Mouse (Mus musculus) liver, embryonic 14.5 days (tissue): ENCODE results near the gene Nbas. TPM values are rescaled to one million over a fixed set of nuclear protein-coding genes. Genes with fewer than 3 reads are reported as not detected.
A peak's percentile ranks its signal among the peaks of the same experiment; 100 is the strongest.

Source experiments
- ATAC-seq: fragments of 200-750 bp; cut with Nextera tagmentation; 2 replicates; pipeline ENCODE4 v1.8.0; 2017; ENCODE audit warnings: moderate number of reproducible peaks, mild to moderate bottlenecking, moderate library complexity; ENCODE audit not compliant: insufficient read depth
- DNase-seq, 3 experiments: peaks; one replicate each; pipeline ENCODE4 v3.0.0-alpha.2; 2012 to 2013; ENCODE audit warnings: low read depth in 3 of 3, low spot score in 3 of 3
- H3K27ac ChIP-seq: fragments of 300-500 bp; sonication (generic); 2 replicates; pipeline ENCODE4 v1.5.1; 2014; ENCODE audit warnings: moderate library complexity, mild to moderate bottlenecking, control low read depth, inconsistent platforms
- H3K27me3 ChIP-seq: fragments of 300-500 bp; sonication (generic); 2 replicates; pipeline ENCODE4 v1.6.1; 2014; ENCODE audit warnings: mild to moderate bottlenecking, low read length, moderate library complexity; ENCODE audit not compliant: control insufficient read depth, insufficient read depth
- H3K36me3 ChIP-seq: fragments of 300-500 bp; sonication (generic); replicated peaks from 2 replicates; pipeline ENCODE4 v1.6.1; 2014; ENCODE audit warnings: low read depth; ENCODE audit not compliant: control insufficient read depth, insufficient read depth
- H3K4me1 ChIP-seq, 2 experiments: fragments of 200-500 bp in 1 of 2; fragments of 300-500 bp in 1 of 2; sonication (generic) in 1 of 2; replicated peaks; 2 replicates each; pipeline ENCODE4 v1.6.1; 2012 to 2014; ENCODE audit warnings: antibody characterized with exemption in 1 of 2, inconsistent platforms in 1 of 2, low read length in 1 of 2; ENCODE audit not compliant: control insufficient read depth in 2 of 2, insufficient read depth in 2 of 2
- H3K4me2 ChIP-seq: fragments of 300-500 bp; sonication (generic); 2 replicates; pipeline ENCODE4 v1.6.1; 2014; ENCODE audit warnings: low read depth, mild to moderate bottlenecking, control low read depth, moderate library complexity
- H3K4me3 ChIP-seq, 2 experiments: fragments of 200-500 bp in 1 of 2; fragments of 300-500 bp in 1 of 2; sonication (generic) in 1 of 2; 2 replicates each; pipeline ENCODE4 v1.5.1; 2012 to 2014; ENCODE audit warnings: low read depth in 2 of 2, low read length in 2 of 2, mild to moderate bottlenecking in 2 of 2, control low read depth in 1 of 2, inconsistent platforms in 1 of 2, moderate library complexity in 1 of 2; ENCODE audit not compliant: insufficient read depth in 1 of 2
- H3K9ac ChIP-seq: fragments of 300-500 bp; sonication (generic); replicated peaks from 2 replicates; pipeline ENCODE4 v1.6.1; 2014; ENCODE audit warnings: mild to moderate bottlenecking, control low read depth, moderate library complexity
- H3K9me3 ChIP-seq: fragments of 300-500 bp; sonication (generic); 2 replicates; pipeline ENCODE4 v1.6.1; 2016; ENCODE audit warnings: low read length, mixed read lengths; ENCODE audit not compliant: control insufficient read depth
- CTCF ChIP-seq: IDR thresholded peaks from 2 replicates; pipeline ENCODE4 v1.5.1; 2016; ENCODE audit warnings: antibody characterized with exemption, low read depth, control low read depth
- EP300 ChIP-seq: IDR thresholded peaks from 2 replicates; pipeline ENCODE4 v1.6.1; 2016; ENCODE audit warnings: antibody characterized with exemption, low read depth
- WGBS: fragments of 180-500 bp; shearing (Covaris S2); extraction: QIAGEN DNeasy Blood & Tissue Kit; methylation state at CpG from one replicate; pipeline ENCODE4 v1.1.7; 2014; ENCODE audit not compliant: insufficient replicate concordance; 5-methylcytosine and 5-hydroxymethylcytosine counted together
- polyA plus RNA-seq, 2 experiments: library from polyadenylated mRNA; depleted of rRNA in 1 of 2; stranded (reverse) in 1 of 2; unstranded in 1 of 2; fragments of >200 nt; fragmentation: Nextera tagmentation in 1 of 2; extraction: Ambion mirVana in 1 of 2; gene quantifications; 2 replicates each; pipeline versions ENCODE4 v1.2.1 to v1.2.3; 2012 to 2014

Nbas gene
- polyA plus RNA-seq, 2 experiments: 4.9 to 5.2 TPM

GRCm38 (mm10) chr12:13563646-13564289 lies 294.8 kb downstream of the Nbas start:
- DNase-seq (no peak), ATAC-seq (no peak)
- Histone ChIP-seq H3K27me3 (no peaks in the 10 kb centered on the region), H3K4me2 (no peak overlapping the region), H3K4me3 (no peak overlapping the region), H3K4me1 (no peaks in the 10 kb centered on the region), H3K9me3 (no peaks in the 10 kb centered on the region), H3K36me3 (no peaks in the 10 kb centered on the region), H3K27ac (no peak overlapping the region), H3K9ac (no peak overlapping the region)
- TF ChIP-seq CTCF: no peak
- no peak for TF ChIP-seq EP300
- WGBS: 50% methylated on average over 5 of the region's 5 CpGs

- Histone ChIP-seq H3K9ac (no peak overlapping the region), H3K4me1 (no peaks in the 10 kb centered on the region), H3K27me3 (no peaks in the 10 kb centered on the region), H3K4me3 (no peak overlapping the region), H3K9me3 (no peaks in the 10 kb centered on the region), H3K36me3 (no peaks in the 10 kb centered on the region), H3K4me2 (no peak overlapping the region), H3K27ac (no peak overlapping the region)
- DNase-seq: no peak
- ATAC-seq: no peak
- TF ChIP-seq CTCF: no peak
- no peak for TF ChIP-seq EP300
- 63% methylated on average over 2 of the region's 2 CpGs for WGBS
These were observed 295.4 kb downstream of the Nbas start for GRCm38 (mm10) chr12:13564330-13564729.

GRCm38 (mm10) chr12:13566421-13566820 lies 297.5 kb downstream of the Nbas start:
- ATAC-seq: no peak
- Histone ChIP-seq H3K9ac (no peak overlapping the region), H3K4me1 (no peaks in the 10 kb centered on the region), H3K9me3 (no peaks in the 10 kb centered on the region), H3K27me3 (no peaks in the 10 kb centered on the region), H3K4me2 (no peak overlapping the region), H3K36me3 (no peaks in the 10 kb centered on the region), H3K27ac (no peak overlapping the region), H3K4me3 (no peak overlapping the region)
- no peak for TF ChIP-seq CTCF
- no peak for TF ChIP-seq EP300
- WGBS: 74% methylated on average over 7 of the region's 7 CpGs
- no peak for DNase-seq

- no peak overlapping the region for H3K27ac ChIP-seq
- no peaks in the 10 kb centered on the region for H3K36me3 ChIP-seq
- DNase-seq (no peak), ATAC-seq (no peak)
- H3K4me1 ChIP-seq: peaks cover 11 to 15% of the 10 kb centered on the region in 2 experiments
- H3K4me2 ChIP-seq: no peak overlapping the region
- no peak overlapping the region for H3K4me3 ChIP-seq
- 70% methylated on average over 4 of the region's 4 CpGs for WGBS
- no peaks in the 10 kb centered on the region for H3K9me3 ChIP-seq
- TF ChIP-seq CTCF (no peak), EP300 (no peak)
- H3K9ac ChIP-seq: no peak overlapping the region
- H3K27me3 ChIP-seq: no peaks in the 10 kb centered on the region
These were observed 306.2 kb downstream of the Nbas start for GRCm38 (mm10) chr12:13575158-13575557.

GRCm38 (mm10) chr12:13575605-13576600 lies 307.0 kb downstream of the Nbas start:
- Histone ChIP-seq H3K4me1 (peaks cover 11 to 15% of the 10 kb centered on the region in 2 experiments), H3K4me2 (no peak overlapping the region), H3K9ac (no peak overlapping the region), H3K9me3 (no peaks in the 10 kb centered on the region), H3K27ac (no peak overlapping the region), H3K4me3 (no peak overlapping the region), H3K27me3 (no peaks in the 10 kb centered on the region), H3K36me3 (no peaks in the 10 kb centered on the region)
- DNase-seq (peak; percentile 58 to 64 (median 63)), ATAC-seq (peak; percentile 79)
- WGBS: 55% methylated on average over 5 of the region's 5 CpGs
- TF ChIP-seq EP300: no peak
- no peak for TF ChIP-seq CTCF
